Mouse (Mus musculus) erythroblast, embryonic 14.5 days (primary cell): Measurements from ENCODE around the gene Nyap2. TPM values are rescaled to one million over a fixed set of nuclear protein-coding genes. Genes with fewer than 3 reads are reported as not detected.

Source experiments
- H3K27me3 ChIP-seq: 2 replicates; pipeline ENCODE4 v1.6.1; 2012; ENCODE audit warnings: inconsistent platforms; ENCODE audit not compliant: control insufficient read depth
- H3K36me3 ChIP-seq: 2 replicates; pipeline ENCODE4 v1.6.1; 2012; ENCODE audit warnings: mild to moderate bottlenecking, inconsistent platforms; ENCODE audit not compliant: control insufficient read depth
- H3K4me1 ChIP-seq: 2 replicates; pipeline ENCODE4 v1.6.1; 2012; ENCODE audit warnings: inconsistent platforms; ENCODE audit not compliant: control insufficient read depth
- H3K4me3 ChIP-seq: replicated peaks from 2 replicates; pipeline ENCODE3; 2012; ENCODE audit warnings: moderate library complexity, mild to moderate bottlenecking, inconsistent platforms
- H3K9me3 ChIP-seq: 2 replicates; pipeline ENCODE4 v1.6.1; 2012; ENCODE audit warnings: low read length, inconsistent platforms, mixed read lengths; ENCODE audit not compliant: control insufficient read depth
- GATA1 ChIP-seq: IDR thresholded peaks from 2 replicates; pipeline ENCODE4 v1.6.1; 2012; ENCODE audit warnings: low read length, inconsistent platforms, mixed read lengths
- TAL1 ChIP-seq: IDR thresholded peaks from 3 replicates; pipeline ENCODE4 v1.6.1; 2012; ENCODE audit warnings: low read length, inconsistent platforms, mixed read lengths
- polyA plus RNA-seq: library from polyadenylated mRNA; stranded (reverse); fragments of >175 nt; gene quantifications from 2 replicates; pipeline ENCODE4 v1.2.3, GENCODE M21; 2012

Nyap2 gene
- polyA plus RNA-seq, 1 experiment: not detected

- Histone ChIP-seq H3K4me3 (no peak overlapping the region), H3K27me3 (no peaks in the 10 kb centered on the region), H3K4me1 (no peaks in the 10 kb centered on the region), H3K36me3 (no peaks in the 10 kb centered on the region), H3K9me3 (no peaks in the 10 kb centered on the region)
- TF ChIP-seq GATA1 (no peak), TAL1 (no peak)
Observed at GRCm38 (mm10) chr1:81090979-81091378, 14.2 kb downstream of the Nyap2 start.

GRCm38 (mm10) chr1:81092056-81092455, 15.3 kb downstream of the Nyap2 start:
- Histone ChIP-seq H3K4me3 (no peak overlapping the region), H3K27me3 (no peaks in the 10 kb centered on the region), H3K9me3 (no peaks in the 10 kb centered on the region), H3K4me1 (no peaks in the 10 kb centered on the region), H3K36me3 (no peaks in the 10 kb centered on the region)
- TF ChIP-seq TAL1 (no peak), GATA1 (no peak)

GRCm38 (mm10) chr1:81092886-81093285, 16.1 kb downstream of the Nyap2 start:
- Histone ChIP-seq H3K4me3 (no peak overlapping the region), H3K9me3 (no peaks in the 10 kb centered on the region), H3K36me3 (no peaks in the 10 kb centered on the region), H3K27me3 (no peaks in the 10 kb centered on the region), H3K4me1 (no peaks in the 10 kb centered on the region)
- no peak for TF ChIP-seq TAL1
- TF ChIP-seq GATA1: no peak

GRCm38 (mm10) chr1:81098950-81099349, 22.2 kb downstream of the Nyap2 start:
- TF ChIP-seq TAL1 (no peak), GATA1 (no peak)
- Histone ChIP-seq H3K9me3 (no peaks in the 10 kb centered on the region), H3K4me1 (no peaks in the 10 kb centered on the region), H3K27me3 (no peaks in the 10 kb centered on the region), H3K36me3 (no peaks in the 10 kb centered on the region), H3K4me3 (no peak overlapping the region)

- Histone ChIP-seq H3K4me1 (no peaks in the 10 kb centered on the region), H3K9me3 (no peaks in the 10 kb centered on the region), H3K4me3 (no peak overlapping the region), H3K27me3 (no peaks in the 10 kb centered on the region), H3K36me3 (no peaks in the 10 kb centered on the region)
- TF ChIP-seq TAL1 (no peak), GATA1 (no peak)
Observed at GRCm38 (mm10) chr1:81101749-81102148, 25.0 kb downstream of the Nyap2 start.

GRCm38 (mm10) chr1:81119732-81120131, 43.0 kb downstream of the Nyap2 start:
- H3K4me3 ChIP-seq: no peak overlapping the region
- no peaks in the 10 kb centered on the region for H3K9me3 ChIP-seq
- no peaks in the 10 kb centered on the region for H3K36me3 ChIP-seq
- H3K4me1 ChIP-seq: no peaks in the 10 kb centered on the region
- H3K27me3 ChIP-seq: no peaks in the 10 kb centered on the region
- no peak for TF ChIP-seq GATA1
- TF ChIP-seq TAL1: no peak

- Histone ChIP-seq H3K27me3 (no peaks in the 10 kb centered on the region), H3K9me3 (no peaks in the 10 kb centered on the region), H3K36me3 (no peaks in the 10 kb centered on the region), H3K4me1 (no peaks in the 10 kb centered on the region), H3K4me3 (no peak overlapping the region)
- no peak for TF ChIP-seq GATA1
- no peak for TF ChIP-seq TAL1
Observed at GRCm38 (mm10) chr1:81132007-81132712, 55.4 kb downstream of the Nyap2 start.

- Histone ChIP-seq H3K4me3 (no peak overlapping the region), H3K27me3 (no peaks in the 10 kb centered on the region), H3K36me3 (no peaks in the 10 kb centered on the region)
Observed at GRCm38 (mm10) chr1:81143855-81144254, 67.1 kb downstream of the Nyap2 start.

GRCm38 (mm10) chr1:81145576-81145975, 68.8 kb downstream of the Nyap2 start:
- no peak for TF ChIP-seq TAL1
- TF ChIP-seq GATA1: no peak
- Histone ChIP-seq H3K36me3 (no peaks in the 10 kb centered on the region), H3K27me3 (no peaks in the 10 kb centered on the region), H3K4me3 (no peak overlapping the region), H3K4me1 (no peaks in the 10 kb centered on the region), H3K9me3 (no peaks in the 10 kb centered on the region)

More at GRCm38 (mm10) chr1:81143855-81144254, 67.1 kb downstream of the Nyap2 start:
- H3K9me3 ChIP-seq: no peaks in the 10 kb centered on the region
- H3K4me1 ChIP-seq: no peaks in the 10 kb centered on the region
- TF ChIP-seq TAL1: no peak
- TF ChIP-seq GATA1: no peak

- TF ChIP-seq TAL1 (no peak), GATA1 (no peak)
- H3K9me3 ChIP-seq: no peaks in the 10 kb centered on the region
- no peaks in the 10 kb centered on the region for H3K27me3 ChIP-seq
- H3K4me1 ChIP-seq: no peaks in the 10 kb centered on the region
- H3K4me3 ChIP-seq: no peak overlapping the region
- no peaks in the 10 kb centered on the region for H3K36me3 ChIP-seq
Observed at GRCm38 (mm10) chr1:81169245-81169644, 92.5 kb downstream of the Nyap2 start.
